Mouse (Mus musculus) T-helper 2 cell (primary cell): ENCODE measurements around the gene Fam213b.

Source experiments
- in situ Hi-C: fragments of 300-600 bp; cut with MboI, MseI; formaldehyde crosslinking; loops from one replicate; pipeline ENCODE4 v1.15.1; 2025; ENCODE audit warnings: high pct_unique_total_duplicates

Gene Fam213b

GRCm38 (mm10) chr4:154926969-154927898 lies 28.3 kb upstream of the Fam213b start:
- in situ Hi-C loops: loop anchor here (10.0 to 25.0 kb wide), 2 partner anchors 302 to 1490 kb away; no protein-coding TSS in a partner anchor

GRCm38 (mm10) chr4:154925413-154925812 lies 26.5 kb upstream of the Fam213b start:
- in situ Hi-C loops: loop anchor here (10.0 to 25.0 kb wide), 2 partner anchors 301 to 1488 kb away; no protein-coding TSS in a partner anchor

- in situ Hi-C loops: loop anchor here (10.0 kb wide), 1 partner anchor 298 kb away; no protein-coding TSS in a partner anchor
These were observed 24.0 kb upstream of the Fam213b start for GRCm38 (mm10) chr4:154922931-154923330.

GRCm38 (mm10) chr4:154922291-154922690 lies 23.4 kb upstream of the Fam213b start:
- in situ Hi-C loops: loop anchor here (10.0 kb wide), 1 partner anchor 297 kb away; no protein-coding TSS in a partner anchor

- in situ Hi-C loops: no loop called here
These were observed 17.7 kb upstream of the Fam213b start for GRCm38 (mm10) chr4:154916662-154917061.

- in situ Hi-C loops: no loop called here
These were observed 16.4 kb upstream of the Fam213b start for GRCm38 (mm10) chr4:154915286-154915685.

- in situ Hi-C loops: no loop called here
These were observed 15.8 kb upstream of the Fam213b start for GRCm38 (mm10) chr4:154914707-154915106.

GRCm38 (mm10) chr4:154914252-154914651 lies 15.3 kb upstream of the Fam213b start:
- in situ Hi-C loops: no loop called here

- in situ Hi-C loops: no loop called here
These were observed 14.9 kb upstream of the Fam213b start for GRCm38 (mm10) chr4:154913845-154914244.

- in situ Hi-C loops: no loop called here
These were observed 12.7 kb upstream of the Fam213b start for GRCm38 (mm10) chr4:154911644-154912043.

- in situ Hi-C loops: no loop called here
These were observed 11.9 kb upstream of the Fam213b start for GRCm38 (mm10) chr4:154910606-154911522.

GRCm38 (mm10) chr4:154908490-154908889 lies 9.6 kb upstream of the Fam213b start:
- in situ Hi-C loops: no loop called here

GRCm38 (mm10) chr4:154907833-154908232 lies 8.9 kb upstream of the Fam213b start:
- in situ Hi-C loops: no loop called here

GRCm38 (mm10) chr4:154904185-154905071 lies 5.5 kb upstream of the Fam213b start:
- in situ Hi-C loops: no loop called here

GRCm38 (mm10) chr4:154902371-154902770 lies 3.4 kb upstream of the Fam213b start:
- in situ Hi-C loops: no loop called here

GRCm38 (mm10) chr4:154897676-154898465 lies 1.1 kb downstream of the Fam213b start:
- in situ Hi-C loops: no loop called here

- in situ Hi-C loops: no loop called here
These were observed 3.4 kb downstream of the Fam213b start for GRCm38 (mm10) chr4:154895549-154895948.

- in situ Hi-C loops: no loop called here
These were observed 8.0 kb downstream of the Fam213b start for GRCm38 (mm10) chr4:154890887-154891286.

GRCm38 (mm10) chr4:154887593-154888250 lies 11.2 kb downstream of the Fam213b start:
- in situ Hi-C loops: no loop called here
